Mouse (Mus musculus) telencephalon, adult 2 months (tissue): Measurements from ENCODE around the gene L1td1.

Source experiments
- DNase-seq: peaks from one replicate; pipeline ENCODE4 v3.0.0-alpha.2; 2011; ENCODE audit warnings: low read depth, low spot score

The L1td1 gene

DNA sequence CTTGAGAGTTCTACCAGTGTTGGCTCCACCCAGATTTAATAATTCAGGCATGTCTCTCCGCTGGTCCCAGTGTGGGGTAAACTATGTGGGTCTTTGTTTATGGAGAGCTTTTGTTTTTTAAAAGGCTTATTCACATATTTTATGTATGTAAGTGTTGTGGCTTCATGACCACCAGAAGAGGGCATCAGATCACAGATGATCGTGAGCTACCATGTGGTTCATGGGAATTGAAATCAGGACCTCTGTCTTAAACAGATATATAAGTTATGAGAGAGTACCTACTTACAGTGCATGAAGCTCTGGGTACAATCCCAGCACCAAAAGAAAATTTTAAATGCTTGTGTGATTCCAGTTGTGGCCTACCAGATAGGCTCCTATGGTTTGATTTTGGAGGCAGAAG is 13.2 kb downstream of the L1td1 start:
- peak; percentile 29 for DNase-seq

DNA sequence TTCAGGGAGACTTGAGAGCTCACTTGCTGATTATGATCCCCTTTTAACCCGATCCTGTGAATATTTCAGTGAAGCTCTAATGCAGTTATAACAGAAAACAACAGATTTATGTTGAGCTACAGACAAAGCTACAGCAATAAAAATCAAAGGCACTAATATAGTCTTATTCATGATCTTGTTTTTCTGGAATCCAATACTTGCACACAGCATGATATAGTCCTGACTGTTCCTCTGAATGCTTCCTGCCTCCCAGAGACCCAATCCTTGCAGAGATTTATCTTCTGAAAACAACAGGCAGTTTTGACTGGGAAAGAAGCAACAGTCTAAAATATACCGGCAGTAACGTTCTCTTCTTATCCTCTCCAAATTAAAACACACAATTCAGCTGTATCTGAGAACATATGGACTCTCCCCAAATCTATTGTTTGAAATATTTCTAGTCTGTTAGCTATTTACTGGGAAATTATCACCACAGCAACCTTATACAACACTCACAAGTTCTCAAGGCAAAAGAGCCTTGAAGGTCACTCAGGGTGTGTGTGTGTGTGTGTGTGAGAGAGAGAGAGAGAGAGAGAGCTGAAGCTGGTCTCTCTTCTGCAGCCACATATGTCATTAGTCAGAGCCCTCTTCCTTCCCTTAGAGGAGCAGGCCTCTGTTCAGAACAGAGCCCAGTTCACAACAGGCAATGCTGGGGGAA is 16.8 kb downstream of the L1td1 start:
- no peak for DNase-seq

DNA sequence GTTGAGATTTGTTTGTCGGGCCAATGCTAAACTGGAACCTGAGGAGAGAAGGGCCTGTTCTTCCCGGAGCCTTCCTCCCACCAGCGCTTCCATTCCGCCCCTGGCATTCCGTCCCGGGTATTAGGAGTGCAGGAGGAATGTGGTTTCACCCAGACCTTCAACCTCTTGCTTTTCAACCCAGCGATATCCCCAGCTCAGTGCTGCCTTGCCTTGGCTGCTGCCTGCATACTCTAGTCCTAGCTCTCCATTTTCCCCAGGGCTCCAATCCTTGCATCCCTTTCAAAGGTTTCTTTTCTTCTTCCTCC is 17.3 kb downstream of the L1td1 start:
- DNase-seq, result no peak

DNA sequence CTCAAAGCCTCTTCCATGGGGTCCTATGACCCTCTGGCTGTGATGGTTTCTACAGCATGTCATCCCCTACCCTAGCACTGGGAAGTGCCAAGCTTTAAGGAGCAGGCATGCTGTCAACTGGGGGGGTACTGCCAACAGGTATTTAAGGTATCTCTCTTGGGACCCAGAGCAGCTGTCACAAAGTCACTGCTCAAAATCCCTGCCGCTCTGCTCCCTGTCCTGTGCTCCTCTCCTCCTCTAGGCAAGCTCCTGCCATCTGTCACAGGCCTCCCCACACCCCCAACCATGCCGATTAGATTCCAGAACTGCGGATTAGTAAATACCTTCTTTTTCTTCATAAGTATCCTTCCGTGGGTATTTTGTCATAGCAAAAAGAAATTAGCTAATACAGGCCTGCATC is 27.9 kb downstream of the L1td1 start:
- no peak for DNase-seq

DNA sequence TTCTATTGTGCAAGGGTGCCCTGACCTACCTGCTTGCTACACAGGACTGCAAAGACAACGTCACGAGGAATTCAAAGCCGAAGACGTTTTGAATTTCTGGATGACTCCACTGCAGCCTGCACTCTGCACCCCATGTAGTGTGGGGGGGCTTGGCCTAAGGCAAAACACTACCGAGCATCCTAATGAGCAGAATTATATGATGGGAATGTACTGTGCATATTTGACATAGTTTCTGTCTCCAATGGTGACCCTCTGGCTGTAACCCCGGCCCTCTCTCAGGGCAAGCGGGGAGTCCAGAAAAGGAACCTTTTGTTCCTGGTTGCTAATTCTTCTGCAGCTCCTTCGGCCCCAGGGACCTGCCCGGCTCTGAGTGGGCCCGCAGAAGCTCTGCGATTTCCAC is 29.6 kb downstream of the L1td1 start:
- no peak for DNase-seq

DNA sequence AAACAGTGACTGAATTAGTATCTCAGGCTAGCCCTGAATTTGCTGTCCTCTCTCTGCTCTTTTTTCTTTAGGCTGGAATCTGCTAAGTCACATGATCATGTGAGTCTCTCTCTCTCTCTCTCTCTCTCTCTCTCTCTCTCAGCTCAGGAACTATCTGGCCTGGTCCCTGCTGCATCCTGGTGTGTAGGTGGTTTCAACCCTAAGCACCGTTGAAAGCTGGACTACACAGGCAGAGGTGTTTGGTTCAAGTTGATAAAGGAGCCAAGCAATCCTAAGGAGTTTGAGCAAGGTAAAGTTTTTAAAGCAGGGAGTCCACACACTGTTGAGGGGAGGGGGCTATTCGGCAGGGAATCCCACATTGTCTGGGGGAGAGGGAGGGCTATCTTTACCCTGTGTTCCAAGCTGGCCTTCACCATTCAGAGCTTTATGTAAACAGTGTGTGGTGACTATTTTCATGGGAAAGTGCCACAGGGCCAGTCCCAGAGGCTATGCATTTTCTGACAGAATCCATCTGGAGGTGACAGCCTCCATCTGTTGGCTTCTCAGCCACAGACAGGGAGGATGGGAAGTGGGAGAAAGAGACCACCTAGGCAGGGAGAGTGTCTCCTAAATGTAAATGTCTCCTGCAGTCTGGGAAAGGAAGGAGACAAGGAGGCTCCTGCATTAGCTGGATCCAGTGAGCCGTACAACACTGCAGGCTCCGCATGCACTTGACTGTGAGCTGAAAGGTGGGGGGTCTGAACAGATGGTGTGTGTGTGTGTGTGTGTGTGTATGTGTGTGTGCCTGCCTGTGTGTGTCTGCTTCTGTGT is 31.7 kb downstream of the L1td1 start:
- DNase-seq, result no peak

DNA sequence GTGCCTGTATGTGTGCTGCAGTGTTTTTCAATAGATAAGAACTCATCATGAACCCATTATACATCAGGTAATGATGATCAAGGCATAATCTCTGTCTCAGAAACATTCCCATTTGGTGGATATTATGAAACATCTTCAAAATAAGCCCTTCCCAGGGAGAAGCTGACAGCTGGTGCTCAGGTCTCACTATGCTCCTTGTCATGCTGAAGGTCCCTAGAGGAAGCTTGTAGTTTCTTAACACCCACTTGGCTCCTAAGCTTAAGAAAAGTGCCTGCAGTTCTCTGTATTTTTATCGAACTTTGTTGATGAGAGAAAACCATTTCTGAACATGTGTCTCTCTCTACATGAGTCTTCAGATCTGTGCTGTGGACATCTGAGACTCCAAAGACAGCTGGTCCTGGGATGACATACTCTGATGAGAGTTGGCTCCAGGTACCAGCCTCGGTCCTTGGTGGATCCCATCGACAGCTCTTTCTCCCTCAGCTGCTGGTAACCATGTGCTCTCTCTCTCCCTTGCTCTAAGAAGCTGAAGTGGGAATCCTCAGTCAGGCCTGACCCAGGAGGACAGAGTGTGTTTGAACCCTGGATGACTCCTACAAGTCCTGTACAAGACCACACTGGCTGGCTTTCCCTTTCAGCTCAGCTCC is 32.5 kb downstream of the L1td1 start:
- DNase-seq, result no peak

DNA sequence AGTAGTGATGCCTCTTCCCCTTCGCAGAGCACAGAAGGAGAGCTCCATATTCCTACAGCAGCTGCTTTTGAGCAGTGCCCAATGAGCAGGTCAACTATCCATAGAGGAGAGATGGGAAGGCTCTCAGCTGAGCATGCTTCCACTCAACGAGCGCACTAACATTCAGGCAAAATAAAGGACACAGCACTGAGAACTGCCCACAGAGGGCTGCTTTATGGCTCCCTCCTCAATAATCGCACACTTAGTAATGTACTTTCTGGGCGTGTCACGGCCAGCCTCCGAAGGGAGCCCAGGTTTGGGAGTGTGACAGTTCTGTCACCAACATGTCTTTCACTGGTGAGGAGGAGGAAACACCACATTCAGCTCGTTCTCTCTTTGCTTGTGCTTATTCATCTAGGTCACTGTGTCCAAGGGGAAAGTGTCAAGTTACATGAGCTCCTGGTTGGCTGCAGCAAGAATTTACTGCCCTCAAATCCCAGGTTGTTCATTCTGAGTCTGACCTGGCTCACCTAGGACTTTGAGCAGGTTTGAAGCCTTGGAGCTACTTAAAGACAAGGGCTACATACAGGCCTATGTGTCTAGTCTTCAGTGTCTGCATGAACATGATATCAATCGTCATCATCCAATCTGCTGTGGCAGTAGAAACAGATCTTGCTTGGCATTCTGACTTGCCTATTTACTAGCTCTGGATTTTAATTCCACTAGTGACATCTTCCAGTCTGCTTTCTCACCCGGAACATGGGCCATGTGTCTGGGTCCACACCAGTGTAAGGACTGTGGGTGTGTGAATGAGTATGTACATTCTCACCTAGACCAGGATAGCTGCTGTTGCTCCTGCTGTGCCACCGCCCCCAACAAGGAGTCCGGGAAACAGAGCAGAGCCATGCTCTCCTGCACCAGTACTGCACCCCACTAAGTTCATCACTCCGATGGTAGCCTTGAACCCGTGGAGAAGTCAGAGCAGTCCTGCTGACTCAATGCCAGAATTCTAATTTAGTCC is 40.9 kb downstream of the L1td1 start:
- no peak for DNase-seq

DNA sequence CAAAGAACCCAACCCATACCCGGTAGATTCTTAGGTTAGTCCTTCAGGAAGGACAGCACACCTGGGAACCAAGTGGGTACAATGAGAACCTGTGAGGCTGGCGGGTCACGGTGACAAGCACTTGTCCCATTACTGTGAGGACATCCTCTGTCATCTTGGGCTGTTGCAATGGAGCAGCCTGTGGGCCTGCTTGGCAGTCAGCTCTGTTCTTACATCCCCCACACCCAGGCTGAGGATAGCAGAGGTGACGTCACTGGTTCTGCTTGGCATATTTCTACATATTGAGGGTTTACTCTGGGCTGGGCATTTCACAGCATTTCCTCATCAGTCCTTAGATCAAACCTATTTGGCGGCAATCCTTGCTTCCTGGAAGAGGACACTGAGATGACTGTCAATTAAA is 47.3 kb downstream of the L1td1 start:
- DNase-seq, result no peak

DNA sequence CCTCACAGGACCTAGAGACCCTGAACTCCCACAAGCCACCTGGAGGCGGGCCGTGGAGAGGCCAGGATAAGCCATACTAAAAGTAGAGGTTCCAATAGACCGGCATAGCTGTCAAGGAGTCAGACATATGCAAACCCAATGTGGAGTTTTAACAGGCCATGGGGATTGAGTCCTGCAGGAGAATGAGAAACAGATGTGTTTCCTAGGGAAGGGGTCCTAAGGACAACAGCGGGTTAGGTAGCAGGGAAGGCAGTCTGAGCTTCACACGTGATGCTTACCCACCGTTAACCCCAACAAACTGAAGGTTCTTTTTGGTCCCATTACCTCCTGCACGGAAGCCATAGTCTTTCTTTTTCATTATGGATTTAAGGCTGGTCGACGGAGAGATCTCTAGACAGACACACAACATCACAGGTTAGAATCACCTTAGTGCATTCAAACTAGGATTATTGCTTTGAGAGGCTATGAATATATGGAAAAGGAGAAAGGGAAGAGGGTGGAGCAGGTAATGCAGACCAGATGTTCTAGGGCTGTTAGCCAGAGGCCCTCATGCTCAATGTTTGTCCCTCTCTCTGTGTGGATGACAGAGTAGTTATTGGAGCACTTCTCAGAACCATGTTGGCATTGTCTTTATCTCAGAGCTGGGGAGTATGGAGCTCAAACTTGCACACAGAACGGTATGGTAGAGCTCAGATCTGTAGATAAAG is 50.3 kb downstream of the L1td1 start:
- no peak for DNase-seq

DNA sequence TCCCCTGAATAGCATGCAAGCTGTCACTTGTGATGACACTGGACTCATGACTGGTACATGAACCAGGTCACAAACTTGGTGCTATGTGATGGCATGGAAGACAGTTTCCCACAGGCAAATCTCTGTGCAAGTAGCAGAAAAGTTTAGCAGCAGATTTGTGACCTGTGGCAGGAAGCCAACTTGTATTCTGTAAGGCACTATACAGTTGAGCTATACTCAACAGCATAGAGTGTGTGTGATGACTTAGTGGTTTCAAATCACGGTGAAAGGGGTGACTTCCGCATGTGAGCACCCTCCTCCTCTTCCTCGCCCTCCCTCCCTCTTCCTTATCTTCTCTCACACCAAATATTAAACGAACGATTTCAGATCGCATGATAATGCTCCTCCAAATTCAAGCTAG is 50.9 kb downstream of the L1td1 start:
- no peak for DNase-seq

DNA sequence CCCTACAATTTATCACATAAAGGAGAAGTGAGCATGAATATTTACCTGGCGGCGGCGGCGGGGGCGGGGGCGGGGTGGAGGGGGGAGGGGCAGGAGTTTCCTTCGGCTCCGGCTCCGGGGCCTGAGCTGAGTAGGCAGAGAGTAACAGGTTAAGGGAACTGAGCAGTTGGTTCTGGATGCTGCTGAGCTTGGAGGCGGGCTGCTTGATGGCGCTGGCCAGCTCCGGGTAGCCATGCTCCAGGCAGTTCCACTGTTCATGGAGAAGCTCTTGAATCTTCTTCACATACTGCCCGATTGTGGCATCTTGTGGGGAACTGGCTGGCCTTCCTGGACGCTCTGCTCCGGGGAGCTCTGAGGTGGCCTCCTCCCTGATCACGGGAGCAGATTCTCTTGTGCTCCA is 51.7 kb downstream of the L1td1 start:
- no peak for DNase-seq

DNA sequence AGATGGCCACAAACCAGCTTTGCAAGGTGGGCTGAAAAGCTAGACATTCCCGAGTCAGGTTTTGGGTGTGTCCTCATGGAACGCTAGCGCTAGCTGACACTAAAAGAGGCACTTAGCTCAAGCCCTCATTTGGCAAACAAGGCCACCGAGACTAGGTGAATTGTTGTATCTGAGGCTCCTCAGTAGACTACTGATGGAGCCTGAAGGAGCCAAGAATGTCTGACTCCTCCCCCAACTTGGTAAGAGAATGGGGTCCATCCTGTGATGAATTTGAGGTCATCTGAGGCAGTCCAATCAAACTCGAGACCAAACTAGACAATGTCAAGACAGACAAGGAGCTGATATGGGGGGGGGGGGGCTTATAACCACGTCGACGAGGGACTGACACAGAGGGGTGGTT is 59.3 kb downstream of the L1td1 start:
- no peak for DNase-seq

DNA sequence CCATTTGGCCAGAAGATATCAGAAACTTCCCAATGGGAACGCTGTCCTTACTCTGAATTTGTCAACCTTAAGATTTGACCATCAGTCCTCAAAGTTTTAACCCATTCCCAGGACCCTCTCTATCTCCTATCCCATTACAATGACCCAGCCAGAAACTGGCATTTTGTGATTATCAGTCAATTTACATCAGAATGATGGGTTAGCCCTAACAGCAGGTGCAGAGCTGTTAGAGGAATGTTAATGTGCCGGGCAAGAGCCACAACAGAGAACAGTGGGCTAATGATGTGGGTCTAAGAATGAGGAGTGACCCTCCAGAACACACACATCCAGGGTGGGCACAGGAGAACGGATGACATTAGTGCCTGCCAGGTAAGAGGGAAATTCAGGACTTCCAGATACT is 59.7 kb downstream of the L1td1 start:
- no peak for DNase-seq
